Mouse (Mus musculus) cerebellum, adult (tissue): ENCODE measurements around the gene Cyp4a10.
"Not testable (repeated sequence)": the region's sequence is repeated elsewhere in the genome, so short reads cannot be mapped to it uniquely, and the experiment has no call there.

Source experiments
- ATAC-seq: cut with Nextera tagmentation; 2 replicates; pipeline ENCODE4 v1.9.2; 2017; ENCODE audit warnings: mild to moderate bottlenecking, moderate library complexity, mixed read lengths; ENCODE audit not compliant: insufficient number of reproducible peaks, low FRiP score, low TSS enrichment

The Cyp4a10 gene

GRCm38 (mm10) chr4:115518000-115518399 lies at the start of gene Cyp4a10:
Gene Cyp4a10, plus strand, starts transcription at chr4:115518264.
- ATAC-seq: not testable (repeated sequence)

- not testable (repeated sequence) for ATAC-seq
These were observed 44.5 kb upstream of the Cyp4a10 start for GRCm38 (mm10) chr4:115473585-115473984.

GRCm38 (mm10) chr4:115476051-115476450 lies 42.0 kb upstream of the Cyp4a10 start:
- ATAC-seq: not testable (repeated sequence)

- ATAC-seq: no peak
These were observed 36.9 kb upstream of the Cyp4a10 start for GRCm38 (mm10) chr4:115481006-115481652.

GRCm38 (mm10) chr4:115496001-115496400 lies 22.1 kb upstream of the Cyp4a10 start, which contains the start of gene Cyp4a14:
Gene Cyp4a14, minus strand, starts transcription at chr4:115496142.
- ATAC-seq: no peak

GRCm38 (mm10) chr4:115497466-115497865 lies 20.6 kb upstream of the Cyp4a10 start:
- ATAC-seq: no peak

GRCm38 (mm10) chr4:115513964-115514363 lies 4.1 kb upstream of the Cyp4a10 start:
- ATAC-seq: not testable (repeated sequence)

GRCm38 (mm10) chr4:115519444-115519843 lies 1.4 kb downstream of the Cyp4a10 start:
- ATAC-seq: no peak

GRCm38 (mm10) chr4:115521766-115522165 lies 3.7 kb downstream of the Cyp4a10 start:
- ATAC-seq: no peak

- no peak for ATAC-seq
These were observed 27.0 kb downstream of the Cyp4a10 start for GRCm38 (mm10) chr4:115545101-115545500.

- no peak for ATAC-seq
These were observed 28.2 kb downstream of the Cyp4a10 start for GRCm38 (mm10) chr4:115546141-115546828.

- no peak for ATAC-seq
These were observed 34.7 kb downstream of the Cyp4a10 start for GRCm38 (mm10) chr4:115552726-115553125.

- ATAC-seq: no peak
These were observed 37.4 kb downstream of the Cyp4a10 start for GRCm38 (mm10) chr4:115555513-115555912.

- ATAC-seq: no peak
These were observed 39.9 kb downstream of the Cyp4a10 start for GRCm38 (mm10) chr4:115557861-115558561.

- ATAC-seq: not testable (repeated sequence)
These were observed 43.2 kb downstream of the Cyp4a10 start for GRCm38 (mm10) chr4:115561236-115561635.

- no peak for ATAC-seq
These were observed 45.3 kb downstream of the Cyp4a10 start, which contains the start of gene Cyp4a31 for GRCm38 (mm10) chr4:115563401-115563800. Gene Cyp4a31, plus strand, starts transcription at chr4:115563649.

- not testable (repeated sequence) for ATAC-seq
These were observed 46.6 kb downstream of the Cyp4a10 start for GRCm38 (mm10) chr4:115564469-115565225.

- ATAC-seq: no peak
These were observed 57.2 kb downstream of the Cyp4a10 start for GRCm38 (mm10) chr4:115575255-115575654.

- ATAC-seq: no peak
These were observed 57.7 kb downstream of the Cyp4a10 start for GRCm38 (mm10) chr4:115575776-115576175.

- no peak for ATAC-seq
These were observed 65.0 kb downstream of the Cyp4a10 start for GRCm38 (mm10) chr4:115583036-115583435.
